Mouse (Mus musculus): ENCODE measurements around the gene Tspan18.

DNA sequence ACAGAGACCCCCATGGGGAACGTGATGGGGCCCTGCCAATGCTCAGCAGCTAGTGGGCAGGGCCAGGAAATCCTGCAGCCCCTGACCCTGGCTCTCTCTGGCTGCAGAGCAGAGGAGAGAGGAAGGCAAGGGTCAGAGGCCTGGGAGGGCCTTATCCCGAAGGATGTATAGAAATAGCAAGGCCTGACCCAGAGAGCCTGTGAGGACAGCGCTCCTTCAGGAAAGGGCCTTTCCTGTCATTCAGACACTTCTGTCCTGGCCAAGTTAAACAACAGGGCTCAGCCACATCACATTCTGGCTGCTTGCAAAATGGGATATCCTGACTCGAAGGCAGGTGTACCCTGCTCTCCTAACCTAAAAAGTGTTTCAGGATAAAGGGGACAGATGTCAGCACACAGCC, 66.5 kb downstream of the Tspan18 start:
- TF ChIP-seq POLR2A (IDR thresholded peaks at IDR 0.05; ENCODE audit: low read depth, low read length) = no peak
- TF ChIP-seq CTCF (IDR thresholded peaks at IDR 0.05; ENCODE audit: extremely low read depth, insufficient read depth, insufficient read length, insufficient replicate concordance) = no peak
